Mouse (Mus musculus): Measurements from ENCODE around the gene Gm45837. TPM values are rescaled to one million over a fixed set of nuclear protein-coding genes. Genes with fewer than 3 reads are reported as not detected.

Gm45837 gene
- total RNA-seq, 2 experiments from 2014 or later, result 1.7 TPM; not detected in 1

DNA sequence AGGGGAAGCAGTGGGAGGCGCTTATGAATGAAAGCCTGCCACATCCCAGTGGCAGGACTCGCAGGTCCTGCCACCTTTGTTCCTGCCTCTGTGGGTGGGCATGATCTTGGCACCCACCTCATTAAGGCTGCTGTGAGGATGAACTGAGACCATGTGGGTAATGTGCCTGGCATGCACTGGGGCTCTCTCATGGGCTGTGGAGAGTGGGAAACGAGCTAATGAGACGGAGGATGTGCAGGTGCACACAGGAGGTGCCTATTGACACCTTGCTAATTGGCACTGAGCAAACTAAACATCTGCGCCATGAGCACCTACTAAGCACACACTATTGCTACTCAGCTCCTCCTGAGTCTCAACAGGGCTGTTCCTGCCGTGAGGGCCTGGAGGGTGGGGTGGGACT, 24.4 kb downstream of the Gm45837 start:
- DNase-seq (ENCODE audit: low spot score in 2 of 2), result no peak

DNA sequence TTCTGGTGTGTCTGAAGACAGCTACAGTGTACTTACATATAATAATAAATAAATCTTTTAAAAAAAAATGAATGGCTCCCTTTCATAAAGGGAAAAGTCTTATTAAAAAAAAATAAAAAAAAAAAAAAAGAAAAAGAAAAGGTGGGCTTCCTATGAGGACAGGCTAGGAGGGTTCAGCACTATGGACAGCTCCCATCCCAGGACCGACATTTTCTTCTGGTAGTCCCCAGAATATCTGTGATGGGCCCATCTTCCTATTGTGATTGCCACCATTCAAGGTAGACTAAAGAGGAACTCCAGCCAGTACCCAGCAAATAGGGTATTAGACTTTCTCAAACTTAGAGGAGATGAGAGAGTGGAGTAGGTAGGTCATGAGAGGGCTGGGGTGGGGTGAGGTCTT, 27.2 kb downstream of the Gm45837 start:
- no peak for DNase-seq (ENCODE audit: low spot score in 2 of 2)

DNA sequence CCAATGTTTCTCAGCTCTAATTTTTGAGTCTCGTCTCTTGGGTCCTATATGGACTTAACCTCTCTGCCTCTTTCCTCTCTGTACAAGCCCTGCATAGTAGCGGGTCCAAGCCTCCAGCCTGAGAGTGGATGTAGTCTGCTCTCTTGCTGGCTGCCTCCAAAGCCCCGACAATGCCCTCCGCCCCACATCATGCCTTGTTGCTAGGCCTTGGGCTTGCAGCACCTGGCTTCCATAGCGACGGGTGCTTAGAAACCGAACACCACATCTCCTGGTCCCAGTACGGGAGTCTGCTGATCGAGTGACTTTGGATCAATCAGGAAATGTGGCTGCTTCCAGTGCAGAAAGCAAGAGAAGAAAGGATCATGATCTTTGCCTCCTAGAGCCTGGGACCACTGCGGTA, 32.4 kb downstream of the Gm45837 start:
- DNase-seq (ENCODE audit: low spot score in 2 of 2), result no peak

GRCm38 (mm10) chr7:101444211-101444610, 33.5 kb downstream of the Gm45837 start:
- no peak for DNase-seq (ENCODE audit: low spot score in 2 of 2)

DNA sequence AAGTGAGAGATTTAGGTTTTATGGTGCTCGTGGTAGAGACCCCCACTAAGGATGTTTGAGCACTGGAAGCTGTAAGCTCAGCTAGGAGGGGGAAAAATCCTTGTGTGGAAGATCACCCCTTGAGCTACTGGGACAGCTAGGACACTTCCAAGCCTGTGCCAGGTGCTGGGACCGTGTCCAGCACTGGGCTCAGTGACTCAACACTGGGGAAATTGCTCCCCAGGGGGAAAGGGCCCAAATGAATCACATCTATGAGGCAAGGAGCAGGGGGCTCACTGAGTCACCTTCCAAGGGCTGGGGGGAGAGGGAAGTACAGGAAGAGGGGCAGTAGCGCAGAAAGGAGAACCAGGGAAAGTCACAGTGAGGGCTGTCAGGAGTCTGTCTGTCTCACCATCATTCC, 39.2 kb downstream of the Gm45837 start:
- no peak for DNase-seq (ENCODE audit: low spot score in 2 of 2)

GRCm38 (mm10) chr7:101450422-101451401, 40.0 kb downstream of the Gm45837 start:
- DNase-seq (ENCODE audit: low spot score in 2 of 2), result peak; percentile 95

DNA sequence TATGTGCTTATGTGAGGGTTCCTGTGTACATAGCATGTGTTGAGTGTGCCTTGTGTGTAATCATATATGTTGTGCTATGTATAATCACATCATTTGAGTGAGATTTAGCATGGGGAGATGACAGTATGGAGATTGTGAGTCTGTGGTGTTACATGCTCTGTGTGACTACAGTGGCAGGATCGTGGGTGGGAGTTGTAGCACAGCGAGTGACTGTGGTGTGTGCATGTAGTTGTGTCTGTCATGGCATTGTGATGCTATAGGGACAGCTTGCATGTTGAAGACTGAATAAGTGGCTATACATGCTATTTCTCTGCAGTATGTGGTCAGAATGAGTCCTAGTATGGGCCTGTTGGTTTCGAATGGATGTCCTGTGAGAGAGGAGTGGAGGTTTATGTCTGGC, 42.0 kb downstream of the Gm45837 start:
- DNase-seq (ENCODE audit: low spot score in 2 of 2), result no peak

DNA sequence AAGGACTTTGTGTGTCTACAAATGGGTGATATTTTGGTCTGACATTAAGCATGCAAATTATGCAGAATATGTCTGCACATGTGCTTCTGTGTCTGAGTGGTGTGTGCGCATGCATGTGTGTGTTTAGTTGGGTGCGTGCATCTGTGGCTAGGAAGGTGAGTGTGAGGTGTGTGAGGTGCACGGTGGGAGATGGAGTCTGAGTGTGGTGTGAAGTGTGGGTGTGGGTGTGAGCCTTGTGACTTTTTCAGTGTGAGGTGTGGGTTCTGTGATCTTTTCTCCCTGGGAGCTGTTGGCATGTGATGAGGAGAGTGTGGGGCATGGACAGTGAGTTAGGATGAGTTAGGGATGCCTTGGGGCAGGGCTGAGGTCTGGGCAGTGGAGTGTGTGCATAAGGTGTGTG, 42.6 kb downstream of the Gm45837 start:
- DNase-seq (ENCODE audit: low spot score in 2 of 2), result no peak

GRCm38 (mm10) chr7:101453725-101454124, 43.0 kb downstream of the Gm45837 start:
- DNase-seq (ENCODE audit: low spot score in 2 of 2), result no peak

- no peak for DNase-seq (ENCODE audit: low spot score in 2 of 2)
These were observed 43.8 kb downstream of the Gm45837 start for GRCm38 (mm10) chr7:101454479-101454878.

GRCm38 (mm10) chr7:101455141-101455540, 44.5 kb downstream of the Gm45837 start:
- DNase-seq (ENCODE audit: low spot score in 2 of 2), result peak in 1 of 2 experiments; percentile 23

DNA sequence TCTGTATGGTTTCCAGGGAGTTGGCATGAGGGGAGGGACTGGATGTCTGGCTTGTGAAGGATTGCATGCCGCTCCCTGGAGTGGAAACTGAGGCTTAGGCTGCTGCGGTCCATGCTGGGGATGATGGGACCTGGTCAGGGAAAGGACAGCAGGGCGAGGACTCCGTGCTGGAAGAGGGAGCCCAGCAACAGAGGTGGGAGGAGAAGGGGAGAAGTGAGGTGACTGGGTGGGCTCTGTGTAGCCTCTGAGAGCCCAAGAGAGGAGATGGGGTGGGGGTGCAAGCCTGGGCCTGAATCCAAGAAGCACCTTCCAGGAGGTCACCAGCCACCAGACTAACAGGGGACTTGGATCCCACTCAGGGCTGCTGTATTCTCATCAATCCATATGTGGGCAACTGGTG, 45.6 kb downstream of the Gm45837 start:
- no peak for DNase-seq (ENCODE audit: low spot score in 2 of 2)

DNA sequence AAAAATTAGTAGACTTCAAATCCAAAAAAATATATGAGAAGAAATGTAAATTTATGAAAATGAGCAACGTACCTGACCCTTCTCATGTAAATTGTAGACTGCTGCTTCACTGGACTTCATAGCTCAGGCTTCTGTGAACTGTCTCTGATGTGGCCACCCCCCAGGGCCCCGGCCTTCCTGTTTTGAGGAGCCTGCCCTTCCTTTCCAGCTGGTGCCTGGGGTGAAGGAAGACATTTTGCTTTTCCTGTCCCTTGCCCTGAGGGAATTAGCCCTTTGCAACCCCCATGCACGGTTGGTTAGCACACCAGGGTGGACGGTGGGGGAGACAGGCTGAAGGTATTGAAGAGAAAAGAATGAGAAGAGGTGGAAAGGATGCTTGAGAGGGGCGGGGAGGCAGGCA, 46.1 kb downstream of the Gm45837 start:
- no peak for DNase-seq (ENCODE audit: low spot score in 2 of 2)

GRCm38 (mm10) chr7:101457283-101457682, 46.6 kb downstream of the Gm45837 start:
- DNase-seq (ENCODE audit: low spot score in 2 of 2), result no peak

DNA sequence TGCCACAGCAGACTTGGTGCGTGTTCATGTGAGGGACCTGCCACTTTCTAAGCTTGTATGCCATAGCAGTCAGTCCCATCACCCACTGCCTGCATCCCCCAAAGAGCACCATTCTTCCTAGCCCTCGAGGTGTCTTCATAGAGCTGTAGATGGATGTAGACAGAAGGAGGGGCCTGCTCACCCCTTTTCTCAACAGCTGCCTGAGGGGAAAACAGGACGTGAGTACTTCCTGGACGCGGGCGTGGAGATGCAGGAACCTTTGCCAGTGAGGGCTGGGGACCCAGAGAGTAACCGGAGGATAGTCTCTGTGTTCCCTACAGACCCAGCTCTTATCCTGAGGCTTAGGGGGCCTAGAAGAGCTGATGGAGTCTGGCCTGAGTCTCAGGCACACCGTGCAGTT, 47.1 kb downstream of the Gm45837 start:
- DNase-seq (ENCODE audit: low spot score in 2 of 2), result no peak

- no peak for DNase-seq (ENCODE audit: low spot score in 2 of 2)
These were observed 47.6 kb downstream of the Gm45837 start for GRCm38 (mm10) chr7:101458278-101458781.

GRCm38 (mm10) chr7:101459305-101459813, 48.7 kb downstream of the Gm45837 start:
- DNase-seq (ENCODE audit: low spot score in 2 of 2), result no peak

DNA sequence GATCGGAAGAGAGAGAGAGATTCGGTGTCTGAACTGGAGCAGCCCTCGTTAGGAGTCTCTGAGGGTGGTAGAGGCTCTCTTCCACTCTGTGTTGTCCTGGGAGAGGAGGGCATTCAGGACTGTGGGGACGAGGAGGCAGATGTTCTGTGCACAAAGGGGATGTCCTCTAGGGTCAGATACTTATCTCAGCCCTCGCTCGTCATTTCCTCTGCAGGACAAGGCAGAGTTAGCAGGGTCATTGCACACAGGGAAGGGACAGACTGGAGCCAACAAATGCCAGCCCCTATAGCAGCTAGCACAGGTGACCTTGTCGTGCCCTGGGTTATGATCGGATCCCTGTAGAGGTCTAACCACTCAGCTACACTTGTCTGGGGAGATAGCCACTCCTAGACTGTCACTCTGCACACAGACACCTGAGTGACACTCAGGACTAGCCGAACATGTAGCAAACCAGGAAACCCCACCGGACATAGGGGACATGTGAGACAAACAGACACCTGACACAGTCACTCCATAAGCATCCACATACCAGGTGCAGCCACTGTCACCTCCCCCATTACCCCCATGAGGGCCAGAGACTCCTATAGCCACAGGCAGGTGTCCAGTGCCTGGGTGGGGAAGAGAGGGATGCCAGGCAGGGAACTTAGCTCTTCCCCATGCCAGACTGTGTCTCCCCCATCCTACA, 49.4 kb downstream of the Gm45837 start:
- DNase-seq (ENCODE audit: low spot score in 2 of 2), result no peak

GRCm38 (mm10) chr7:101460608-101460957, 49.9 kb downstream of the Gm45837 start:
- DNase-seq (ENCODE audit: low spot score in 2 of 2), result peak; percentile 81

DNA sequence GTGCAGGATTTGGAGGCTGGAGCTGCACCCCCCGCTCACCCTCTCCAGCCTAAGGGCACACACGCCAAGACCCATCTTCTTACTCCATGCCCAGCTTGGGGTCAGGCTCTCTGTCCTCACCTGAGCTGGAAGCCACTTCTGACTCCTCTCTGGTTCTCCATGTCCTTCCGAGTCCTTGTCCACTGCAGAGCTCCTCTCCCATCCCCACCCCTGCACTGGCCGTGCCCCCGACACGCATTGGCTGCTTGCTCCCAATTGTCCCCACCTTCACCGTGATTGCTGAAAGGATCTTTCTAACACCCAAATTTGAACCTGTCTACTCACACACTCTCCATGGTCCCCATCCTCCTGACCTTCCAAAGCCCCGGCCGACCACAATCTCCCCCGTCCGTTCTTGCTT, 50.9 kb downstream of the Gm45837 start:
- no peak for DNase-seq (ENCODE audit: low spot score in 2 of 2)

- DNase-seq (ENCODE audit: low spot score in 2 of 2), result peak; percentile 80 to 83
These were observed 51.8 kb downstream of the Gm45837 start for GRCm38 (mm10) chr7:101462327-101463068.
